Mouse (Mus musculus) neutrophil, adult 5-6 weeks (primary cell): Measurements from ENCODE around the gene Gopc. TPM values are rescaled to one million over a fixed set of nuclear protein-coding genes. Genes with fewer than 3 reads are reported as not detected.
"Not testable (repeated sequence)": the region's sequence is repeated elsewhere in the genome, so short reads cannot be mapped to it uniquely, and the experiment has no call there.

ENCODE experiments used
- ATAC-seq: fragments of 151-379, 151-347 bp; 2 replicates; pipeline ENCODE4 v1.8.0; 2017; ENCODE audit warnings: mild to moderate bottlenecking, moderate TSS enrichment; ENCODE audit not compliant: insufficient number of reproducible peaks, poor library complexity, low FRiP score, severe bottlenecking; ENCODE audit errors: extremely low read depth
- total RNA-seq: library from RNA; stranded (forward); fragments of 200-1000 nt; gene quantifications from 2 replicates; pipeline ENCODE4 v1.2.3, GENCODE M21; 2017

Gopc gene
- total RNA-seq, 1 experiment from 2014 or later, result 52.3 TPM

GRCm38 (mm10) chr10:52391208-52391607, 9.3 kb upstream of the Gopc start:
- no peak for ATAC-seq

- no peak for ATAC-seq
Observed at GRCm38 (mm10) chr10:52389438-52389837, 7.5 kb upstream of the Gopc start.

GRCm38 (mm10) chr10:52388922-52389430, 7.1 kb upstream of the Gopc start, which contains the start of gene Nepn:
Nepn (plus strand) TSS chr10:52388972.
- no peak for ATAC-seq

- no peak for ATAC-seq
Observed at GRCm38 (mm10) chr10:52387192-52387591, 5.3 kb upstream of the Gopc start.

- peak; percentile 31; the same call in 1 of the 2 replicates for ATAC-seq
Observed at GRCm38 (mm10) chr10:52384823-52385610, 3.1 kb upstream of the Gopc start.

GRCm38 (mm10) chr10:52383522-52383921, 1.6 kb upstream of the Gopc start:
- ATAC-seq, result no peak

- ATAC-seq, result no peak
Observed at GRCm38 (mm10) chr10:52383022-52383421, 1.1 kb upstream of the Gopc start.

GRCm38 (mm10) chr10:52381321-52381801, 563 bp downstream of the Gopc start:
- no peak for ATAC-seq

GRCm38 (mm10) chr10:52377813-52378212, 4.1 kb downstream of the Gopc start:
- no peak for ATAC-seq

- peak; percentile 62 for ATAC-seq
Observed at GRCm38 (mm10) chr10:52376422-52376821, 5.5 kb downstream of the Gopc start.

GRCm38 (mm10) chr10:52374651-52375050, 7.3 kb downstream of the Gopc start:
- ATAC-seq, result no peak

- peak; percentile 82 for ATAC-seq
Observed at GRCm38 (mm10) chr10:52373834-52374233, 8.1 kb downstream of the Gopc start.

GRCm38 (mm10) chr10:52368376-52368775, 13.5 kb downstream of the Gopc start:
- no peak for ATAC-seq

- no peak for ATAC-seq
Observed at GRCm38 (mm10) chr10:52360862-52361609, 20.9 kb downstream of the Gopc start.

- ATAC-seq, result no peak
Observed at GRCm38 (mm10) chr10:52360241-52360735, 21.6 kb downstream of the Gopc start.

- no peak for ATAC-seq
Observed at GRCm38 (mm10) chr10:52358467-52358866, 23.5 kb downstream of the Gopc start, which contains the start of gene Gm26741. Gm26741 (plus strand) TSS chr10:52358767.

GRCm38 (mm10) chr10:52353184-52353583, 28.7 kb downstream of the Gopc start:
- no peak for ATAC-seq

- ATAC-seq, result not testable (repeated sequence)
Observed at GRCm38 (mm10) chr10:52343324-52343723, 38.6 kb downstream of the Gopc start.

GRCm38 (mm10) chr10:52331007-52331406, 50.9 kb downstream of the Gopc start:
- ATAC-seq, result 0 out of 2 replicates have a peak, but pooled peaks have one; percentile 9
